Mouse (Mus musculus) midbrain, embryonic 11.5 days (tissue): ENCODE data around the gene Appbp2. TPM values are rescaled to one million over a fixed set of nuclear protein-coding genes. Genes with fewer than 3 reads are reported as not detected.

ENCODE experiments used
- ATAC-seq: fragments of 200-750 bp; cut with Nextera tagmentation; 2 replicates; pipeline ENCODE4 v1.8.0; 2017; ENCODE audit warnings: moderate TSS enrichment, moderate library complexity; ENCODE audit not compliant: low FRiP score
- DNase-seq: peaks from one replicate; pipeline ENCODE4 v3.0.0; 2015; ENCODE audit warnings: low spot score; ENCODE audit errors: missing footprints
- H3K27ac ChIP-seq: fragments of 300-500 bp; sonication (generic); 2 replicates; pipeline ENCODE4 v1.5.1; 2014; ENCODE audit warnings: low read depth, low read length
- H3K27me3 ChIP-seq: fragments of 300-500 bp; sonication (generic); 2 replicates; pipeline ENCODE4 v1.6.1; 2014; ENCODE audit warnings: mild to moderate bottlenecking, low read length, moderate library complexity, mixed read lengths; ENCODE audit not compliant: control insufficient read depth, insufficient read depth
- H3K36me3 ChIP-seq: fragments of 300-500 bp; sonication (generic); 2 replicates; pipeline ENCODE4 v1.6.1; 2014; ENCODE audit warnings: mild to moderate bottlenecking, low read length, moderate library complexity, mixed read lengths; ENCODE audit not compliant: control insufficient read depth, insufficient read depth
- H3K4me1 ChIP-seq: fragments of 300-500 bp; sonication (generic); 2 replicates; pipeline ENCODE4 v1.6.1; 2014; ENCODE audit warnings: low read length; ENCODE audit not compliant: control insufficient read depth, insufficient read depth
- H3K4me2 ChIP-seq: fragments of 300-500 bp; sonication (generic); 2 replicates; pipeline ENCODE4 v1.6.1; 2014; ENCODE audit warnings: mild to moderate bottlenecking, moderate library complexity
- H3K4me3 ChIP-seq: fragments of 300-500 bp; sonication (generic); 2 replicates; pipeline ENCODE4 v1.5.1; 2014; ENCODE audit warnings: low read depth, low read length
- H3K9ac ChIP-seq: fragments of 300-500 bp; sonication (generic); 2 replicates; pipeline ENCODE4 v1.6.1; 2014; ENCODE audit warnings: low read length
- H3K9me3 ChIP-seq: fragments of 300-500 bp; sonication (generic); 2 replicates; pipeline ENCODE4 v1.6.1; 2016; ENCODE audit warnings: low read length; ENCODE audit not compliant: control insufficient read depth
- WGBS: fragments of 180-500 bp; shearing (Covaris S2); extraction: QIAGEN DNeasy Blood & Tissue Kit; methylation state at CpG from one replicate; pipeline ENCODE4 v1.1.7; 2014; 5-methylcytosine and 5-hydroxymethylcytosine counted together
- polyA plus RNA-seq: library from polyadenylated mRNA; unstranded; fragments of >200 nt; fragmentation: Nextera tagmentation; extraction: Ambion mirVana; gene quantifications from 2 replicates; pipeline ENCODE4 v1.2.1, GENCODE M21; 2014

The Appbp2 gene
- polyA plus RNA-seq, 1 experiment from 2014 or later: 63.5 TPM

DNA sequence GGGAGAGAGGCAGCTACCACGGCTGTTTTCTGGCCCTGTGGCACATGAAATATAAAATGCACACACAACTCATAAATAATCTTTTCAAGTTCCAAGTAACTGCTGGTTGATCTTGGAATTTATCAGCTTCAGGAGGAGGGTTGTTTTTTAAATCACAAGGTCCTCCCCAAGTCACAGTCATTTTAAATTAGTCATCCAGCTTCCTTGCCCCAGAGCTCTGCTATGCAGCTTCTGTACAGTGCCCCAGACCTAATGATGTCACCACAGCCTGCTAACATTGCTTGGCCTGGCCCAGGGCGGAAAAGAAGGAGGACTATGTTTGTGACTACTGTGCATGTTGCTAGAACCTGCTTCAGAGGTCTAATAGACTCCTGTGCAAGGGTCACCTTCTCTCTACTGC is 77.6 kb downstream of the Appbp2 start:
- Histone ChIP-seq H3K9me3 (no peaks in the 10 kb centered on the region), H3K4me2 (no peak overlapping the region), H3K4me1 (no peaks in the 10 kb centered on the region), H3K36me3 (no peaks in the 10 kb centered on the region), H3K27ac (no peak overlapping the region), H3K4me3 (no peak overlapping the region), H3K9ac (no peak overlapping the region), H3K27me3 (no peaks in the 10 kb centered on the region)
- 67% methylated on average over 2 of the region's 2 CpGs for WGBS
- ATAC-seq (no peak), DNase-seq (no peak)

DNA sequence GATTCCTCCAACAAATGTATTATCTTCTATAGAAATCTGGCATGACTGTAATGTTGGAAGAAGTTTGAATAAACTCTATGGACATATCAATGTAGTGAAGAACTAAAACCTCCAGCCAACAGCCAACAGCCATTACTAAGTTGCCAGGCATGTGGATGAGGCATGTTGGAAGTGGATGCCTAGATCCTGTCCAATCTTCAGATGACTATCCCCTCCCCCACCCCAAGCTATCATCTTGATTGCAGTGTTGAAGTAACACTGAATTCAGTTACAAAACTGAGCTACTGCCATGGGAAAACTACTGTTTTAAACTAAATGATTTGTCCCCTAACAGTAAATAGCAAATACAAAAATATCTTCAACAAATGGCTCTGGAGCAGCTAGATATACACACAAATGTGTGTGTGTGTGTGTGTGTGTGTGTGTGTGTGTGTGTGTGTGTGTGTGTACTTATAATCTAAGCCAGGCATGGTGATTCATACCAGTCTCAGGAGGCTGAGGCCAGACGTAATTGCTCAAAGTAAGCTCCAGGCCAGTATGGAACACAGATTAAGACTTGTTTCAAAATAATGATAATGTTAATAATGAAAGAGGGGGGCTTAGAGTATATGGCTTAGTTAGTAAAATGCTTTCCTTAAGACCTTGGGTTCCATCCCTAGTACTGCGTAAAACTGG is 82.5 kb downstream of the Appbp2 start:
- no peak overlapping the region for H3K27ac ChIP-seq
- H3K36me3 ChIP-seq: no peaks in the 10 kb centered on the region
- no peak overlapping the region for H3K9ac ChIP-seq
- no peak overlapping the region for H3K4me3 ChIP-seq
- no peak overlapping the region for H3K4me2 ChIP-seq
- no peaks in the 10 kb centered on the region for H3K9me3 ChIP-seq
- DNase-seq (no peak), ATAC-seq (no peak)
- no peaks in the 10 kb centered on the region for H3K4me1 ChIP-seq
- no peaks in the 10 kb centered on the region for H3K27me3 ChIP-seq
- WGBS: 91% methylated on average over 2 of the region's 2 CpGs

DNA sequence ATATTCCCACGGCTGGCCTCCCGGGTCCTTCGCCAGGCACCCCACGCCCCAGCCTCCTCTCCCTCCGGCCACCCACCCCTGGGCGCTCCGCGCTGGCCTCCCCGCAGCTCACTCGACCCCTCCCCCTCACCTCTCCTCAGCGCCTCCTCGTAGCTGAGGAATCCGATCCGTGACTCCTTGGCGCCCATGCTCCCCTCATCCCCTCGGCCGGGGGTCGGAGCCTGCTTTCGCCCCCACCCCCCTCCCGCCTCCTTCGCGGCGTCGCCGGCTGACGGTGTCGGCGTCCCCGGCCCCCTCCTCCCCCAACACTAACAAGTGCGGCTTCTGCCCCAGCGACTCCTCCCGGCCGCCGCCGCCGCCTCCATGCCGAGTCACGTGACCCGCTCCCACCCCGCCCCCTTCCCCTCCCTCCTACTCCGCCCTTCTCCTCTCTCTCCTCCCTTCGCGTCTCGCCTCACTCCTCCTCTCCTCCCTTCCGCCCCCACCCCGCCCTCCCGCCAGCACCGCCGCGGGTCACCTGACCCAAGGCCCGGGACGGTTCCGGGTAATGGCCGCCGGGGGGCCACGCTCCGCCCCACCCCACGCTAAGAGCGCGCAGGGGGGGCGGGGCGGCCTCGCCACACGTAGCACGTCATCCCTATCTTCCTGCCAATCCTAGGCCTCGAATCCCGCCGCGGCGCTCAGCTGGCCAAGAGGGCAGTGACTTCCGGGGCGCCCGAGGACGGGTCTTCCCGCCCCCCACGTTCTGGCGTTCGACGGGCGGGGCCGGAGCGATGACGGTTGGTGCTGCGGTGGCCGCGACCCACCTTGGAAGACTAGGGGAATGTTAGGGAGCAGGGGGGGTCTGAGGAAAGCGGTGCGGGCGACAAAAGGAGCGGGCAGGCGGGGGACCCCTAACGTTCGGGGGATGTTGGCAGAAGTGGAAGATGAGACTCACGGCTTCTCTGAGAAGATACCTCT is 95.1 kb downstream of the Appbp2 start, which contains the start of gene Usp32:
Gene Usp32, minus strand, starts transcription at position 581 of the 960 bp plus-strand sequence.
- ATAC-seq: peak; percentile 97
- Histone ChIP-seq H3K9me3 (no peaks in the 10 kb centered on the region), H3K4me1 (peaks cover 5% of the 10 kb centered on the region; the same call in 1 of the 2 replicates), H3K4me3 (peak within 1 kb of the TSS; percentile 63), H3K27ac (peak within 1 kb of the TSS; percentile 72), H3K4me2 (peak within 1 kb of the TSS; percentile 70), H3K9ac (peak within 1 kb of the TSS; percentile 78), H3K27me3 (no peaks in the 10 kb centered on the region), H3K36me3 (no peaks in the 10 kb centered on the region)
- peak; percentile 99 for DNase-seq
- under 1% methylated on average over 80 of the region's 94 CpGs for WGBS

DNA sequence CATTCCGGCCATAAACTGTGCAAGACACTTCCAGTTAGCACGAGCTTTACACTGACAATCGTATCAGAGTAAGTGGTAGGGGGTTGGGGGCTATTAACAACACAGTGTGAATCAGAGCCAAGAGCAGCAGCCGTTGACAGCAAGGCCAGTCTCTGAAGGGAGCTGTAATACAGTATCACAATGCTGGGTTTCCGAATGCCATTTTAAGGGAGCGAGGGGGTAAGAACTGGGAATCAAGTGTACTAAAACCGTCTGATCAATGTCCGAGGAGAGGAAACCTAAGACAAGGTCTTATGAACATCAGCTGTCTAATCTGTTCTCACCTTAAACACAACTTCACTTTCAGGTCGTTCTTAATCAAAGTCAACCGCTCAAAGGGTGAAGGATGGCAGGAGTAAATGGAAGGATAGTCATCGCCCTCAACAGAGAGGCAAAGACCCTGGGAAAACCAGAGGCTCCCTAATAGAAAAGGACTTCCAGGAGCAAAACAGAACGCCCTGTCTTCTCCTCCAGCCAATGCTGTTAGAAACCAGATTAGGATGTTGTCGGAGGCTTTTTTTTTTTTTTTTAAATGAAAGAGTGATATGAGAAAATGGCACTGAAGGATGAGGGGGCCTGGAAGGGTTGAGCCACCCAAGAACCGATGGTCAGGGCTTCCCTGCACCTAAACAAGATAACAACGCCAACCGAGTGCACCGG is 96.0 kb downstream of the Appbp2 start:
- Histone ChIP-seq H3K4me1 (peaks cover 5% of the 10 kb centered on the region; the same call in 1 of the 2 replicates), H3K27ac (peak overlapping the region; percentile 72), H3K9me3 (no peaks in the 10 kb centered on the region), H3K27me3 (no peaks in the 10 kb centered on the region), H3K9ac (peak overlapping the region; percentile 76), H3K4me2 (peak overlapping the region; percentile 70), H3K4me3 (peak overlapping the region; percentile 63), H3K36me3 (no peaks in the 10 kb centered on the region)
- peak; percentile 88 for DNase-seq
- 3% methylated on average over 17 of the region's 17 CpGs for WGBS
- no peak for ATAC-seq

Other genes starting within 250 kb of the Appbp2 start
- gene Usp32, start 95.0 kb downstream of the Appbp2 start, polyA plus RNA-seq: 7.0 and 8.1 TPM in 2 replicates
- 0.25 and 0.27 TPM in 2 replicates for gene 1700125H20Rik, start 64.7 kb downstream of the Appbp2 start, polyA plus RNA-seq
- gene Ppm1d, start 76.1 kb upstream of the Appbp2 start, polyA plus RNA-seq: 29.1 and 30.0 TPM in 2 replicates
- 29.9 and 30.2 TPM in 2 replicates for gene Bcas3, start 118.0 kb upstream of the Appbp2 start, polyA plus RNA-seq